Mouse (Mus musculus): ENCODE results near the gene Sdsl.
A peak's percentile ranks its signal among the peaks of the same experiment; 100 is the strongest.
"Not testable (repeated sequence)": the region's sequence is repeated elsewhere in the genome, so short reads cannot be mapped to it uniquely, and the experiment has no call there.

Sdsl gene

GRCm38 (mm10) chr5:120472770-120473169, at the start of gene Sdsl:
Sdsl (minus strand) TSS chr5:120472810.
- DNase-seq = no peak

GRCm38 (mm10) chr5:120517552-120517951, 44.9 kb upstream of the Sdsl start:
- DNase-seq = no peak

- no peak for DNase-seq
Observed at GRCm38 (mm10) chr5:120516221-120516984, 43.8 kb upstream of the Sdsl start.

- no peak for DNase-seq
Observed at GRCm38 (mm10) chr5:120515451-120515850, 42.8 kb upstream of the Sdsl start.

GRCm38 (mm10) chr5:120514754-120515153, 42.1 kb upstream of the Sdsl start:
- no peak for DNase-seq

- no peak for DNase-seq
Observed at GRCm38 (mm10) chr5:120514031-120514677, 41.5 kb upstream of the Sdsl start.

GRCm38 (mm10) chr5:120512911-120513555, 40.4 kb upstream of the Sdsl start:
- no peak for DNase-seq

- no peak for DNase-seq
Observed at GRCm38 (mm10) chr5:120511643-120512220, 39.1 kb upstream of the Sdsl start.

GRCm38 (mm10) chr5:120510982-120511642, 38.5 kb upstream of the Sdsl start, which contains the start of gene Slc8b1:
Slc8b1 (plus strand) TSS chr5:120511168.
- peak; percentile 86 for DNase-seq

GRCm38 (mm10) chr5:120507311-120507710, 34.7 kb upstream of the Sdsl start:
- no peak for DNase-seq

GRCm38 (mm10) chr5:120506490-120506889, 33.9 kb upstream of the Sdsl start:
- DNase-seq = no peak

- no peak for DNase-seq
Observed at GRCm38 (mm10) chr5:120505781-120506180, 33.2 kb upstream of the Sdsl start.

- DNase-seq = peak; percentile 65
Observed at GRCm38 (mm10) chr5:120505368-120505767, 32.8 kb upstream of the Sdsl start.

GRCm38 (mm10) chr5:120503144-120503795, 30.7 kb upstream of the Sdsl start, which contains the start of gene Plbd2:
Plbd2 (minus strand) TSS chr5:120503625.
- DNase-seq = peak; percentile 84

- DNase-seq = no peak
Observed at GRCm38 (mm10) chr5:120502675-120503143, 30.1 kb upstream of the Sdsl start.

GRCm38 (mm10) chr5:120502147-120502621, 29.6 kb upstream of the Sdsl start:
- DNase-seq = peak; percentile 42

GRCm38 (mm10) chr5:120500609-120501008, 28.0 kb upstream of the Sdsl start:
- not testable (repeated sequence) for DNase-seq

GRCm38 (mm10) chr5:120499202-120499601, 26.6 kb upstream of the Sdsl start:
- no peak for DNase-seq

GRCm38 (mm10) chr5:120497071-120497470, 24.5 kb upstream of the Sdsl start:
- DNase-seq = no peak

- no peak for DNase-seq
Observed at GRCm38 (mm10) chr5:120495703-120496226, 23.2 kb upstream of the Sdsl start.

- peak; percentile 53 for DNase-seq
Observed at GRCm38 (mm10) chr5:120495064-120495702, 22.6 kb upstream of the Sdsl start.

All from right cerebral cortex, adult 18-20 months (tissue).